Mouse (Mus musculus): ENCODE measurements around the gene Cyp2g1. TPM values are rescaled to one million over a fixed set of nuclear protein-coding genes. Genes with fewer than 3 reads are reported as not detected.
"Not testable (repeated sequence)": the region's sequence is repeated elsewhere in the genome, so short reads cannot be mapped to it uniquely, and the experiment has no call there.

Cyp2g1 gene
- total RNA-seq, 1 experiment, result not detected

DNA sequence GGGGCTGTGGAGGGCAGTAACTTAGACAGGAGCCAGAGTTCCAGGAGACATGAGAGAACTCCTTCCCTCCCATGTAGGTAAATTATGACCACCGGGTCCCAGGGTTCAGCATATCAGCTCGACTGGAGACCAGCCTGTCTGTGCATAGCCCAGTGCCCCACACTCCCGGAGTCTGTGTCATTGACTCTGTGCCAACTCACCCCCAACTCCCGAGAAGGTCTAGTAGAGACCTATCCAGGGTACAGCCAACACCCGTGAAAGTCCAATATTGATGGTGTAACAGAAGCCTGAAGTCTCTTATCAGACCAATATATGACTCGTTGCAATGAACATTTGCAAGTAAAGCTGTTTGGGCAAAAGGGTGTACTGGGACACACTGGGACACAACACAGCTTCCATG is 18.7 kb upstream of the Cyp2g1 start:
- Histone ChIP-seq H3K4me1 (ENCODE audit: control insufficient read depth in 2 of 2, insufficient read depth in 2 of 2, low read length in 2 of 2, poor library complexity in 1 of 2) (peaks cover 6 to 10% of the 10 kb centered on the region in 2 experiments), H3K36me3 (ENCODE audit: control insufficient read depth, insufficient read depth, low read length, poor library complexity, severe bottlenecking) (no peaks in the 10 kb centered on the region), H3K9ac (ENCODE audit: insufficient read depth, low read depth, low read length, poor library complexity, severe bottlenecking) (no peak overlapping the region), H3K9me3 (ENCODE audit: control insufficient read depth, insufficient read depth, low read depth, low read length) (no peaks in the 10 kb centered on the region), H3K27ac (ENCODE audit: insufficient read depth, low read depth, low read length, poor library complexity, severe bottlenecking) (no peak overlapping the region), H3K4me3 (ENCODE audit: insufficient read depth in 1 of 2, low read depth in 1 of 2, low read length in 2 of 2, poor library complexity in 1 of 2, severe bottlenecking in 1 of 2) (no peak overlapping the region)
- DNase-seq (ENCODE audit: low read depth, low spot score), result no peak
- in situ Hi-C loops (cut with MboI; ENCODE audit: low sequenced_read_pairs in 2 of 2, unreplicated experiment in 2 of 2), result no loop called here
- TF ChIP-seq CHD2 (IDR thresholded peaks at IDR 0.05; ENCODE audit: low read depth, low read length) (no peak), ZC3H11A (IDR thresholded peaks at IDR 0.05; ENCODE audit: borderline replicate concordance, low read depth, low read length) (no peak), MAFK (IDR thresholded peaks at IDR 0.05; ENCODE audit: insufficient read depth, low read depth, low read length) (no peak)

DNA sequence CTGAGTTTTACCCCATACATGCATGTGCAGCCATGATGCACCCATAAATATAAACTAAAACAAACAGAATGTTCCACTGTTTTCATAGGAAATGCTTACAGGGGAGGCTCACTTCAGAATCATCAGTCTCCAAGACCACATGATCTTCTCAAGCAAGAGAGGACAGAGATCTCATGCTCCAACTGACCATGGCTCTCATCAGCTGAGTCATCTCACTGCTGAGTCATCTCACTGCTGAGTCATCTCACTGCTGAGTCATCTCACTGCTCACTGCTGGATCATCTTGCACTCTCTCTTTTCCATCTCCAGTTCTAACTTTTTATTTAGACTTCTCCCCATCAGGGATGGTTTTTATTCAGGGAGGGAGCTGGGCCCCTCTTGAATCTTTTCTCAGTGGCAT is 8.6 kb upstream of the Cyp2g1 start:
- in situ Hi-C loops (cut with MboI; ENCODE audit: low sequenced_read_pairs in 2 of 2, unreplicated experiment in 2 of 2), result no loop called here
- TF ChIP-seq HCFC1 (IDR thresholded peaks at IDR 0.05; ENCODE audit: borderline replicate concordance, insufficient read depth, low read length) (no peak), MAFK (IDR thresholded peaks at IDR 0.05; ENCODE audit: insufficient read depth, low read depth, low read length) (peak; percentile 95)
- DNase-seq (ENCODE audit: low read depth, low spot score), result no peak
- H3K4me1 ChIP-seq (ENCODE audit: control insufficient read depth in 2 of 2, insufficient read depth in 2 of 2, low read length in 2 of 2, poor library complexity in 1 of 2), result no peaks in the 10 kb centered on the region
- no peaks in the 10 kb centered on the region for H3K9me3 ChIP-seq (ENCODE audit: control insufficient read depth, insufficient read depth, low read depth, low read length)
- no peak overlapping the region for H3K4me3 ChIP-seq (ENCODE audit: insufficient read depth in 1 of 2, low read depth in 1 of 2, low read length in 2 of 2, poor library complexity in 1 of 2, severe bottlenecking in 1 of 2)
- no peaks in the 10 kb centered on the region for H3K36me3 ChIP-seq (ENCODE audit: control insufficient read depth, insufficient read depth, low read length, poor library complexity, severe bottlenecking)
- H3K9ac ChIP-seq (ENCODE audit: insufficient read depth, low read depth, low read length, poor library complexity, severe bottlenecking), result no peak overlapping the region
- H3K27ac ChIP-seq (ENCODE audit: insufficient read depth, low read depth, low read length, poor library complexity, severe bottlenecking), result no peak overlapping the region; the same call in 1 of the 2 replicates

DNA sequence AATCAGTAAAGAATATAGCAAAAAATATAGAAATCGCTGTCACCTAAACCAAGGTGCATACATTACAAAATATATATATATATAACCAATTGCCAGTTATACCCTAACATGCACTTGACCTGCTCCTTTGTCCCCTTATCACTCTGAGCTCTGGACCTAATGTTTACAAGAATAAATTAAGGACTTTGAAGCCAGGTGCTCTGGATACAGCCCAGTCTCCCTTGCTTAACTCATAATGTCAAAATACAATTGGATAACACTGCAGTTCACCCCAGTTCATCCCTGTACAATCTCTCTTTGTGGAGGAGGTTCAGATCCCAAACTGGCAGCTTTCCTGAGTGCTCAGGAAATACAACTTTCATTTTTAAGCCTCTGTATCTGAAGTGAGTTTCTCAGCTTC is 7.7 kb upstream of the Cyp2g1 start:
- in situ Hi-C loops (cut with MboI; ENCODE audit: low sequenced_read_pairs in 2 of 2, unreplicated experiment in 2 of 2), result no loop called here
- Histone ChIP-seq H3K27ac (ENCODE audit: insufficient read depth, low read depth, low read length, poor library complexity, severe bottlenecking) (no peak overlapping the region), H3K4me3 (ENCODE audit: insufficient read depth in 1 of 2, low read depth in 1 of 2, low read length in 2 of 2, poor library complexity in 1 of 2, severe bottlenecking in 1 of 2) (no peak overlapping the region), H3K9ac (ENCODE audit: insufficient read depth, low read depth, low read length, poor library complexity, severe bottlenecking) (no peak overlapping the region), H3K4me1 (ENCODE audit: control insufficient read depth in 2 of 2, insufficient read depth in 2 of 2, low read length in 2 of 2, poor library complexity in 1 of 2) (no peaks in the 10 kb centered on the region), H3K9me3 (ENCODE audit: control insufficient read depth, insufficient read depth, low read depth, low read length) (no peaks in the 10 kb centered on the region), H3K36me3 (ENCODE audit: control insufficient read depth, insufficient read depth, low read length, poor library complexity, severe bottlenecking) (no peaks in the 10 kb centered on the region)
- no peak for DNase-seq (ENCODE audit: low read depth, low spot score)
- TF ChIP-seq CHD2 (IDR thresholded peaks at IDR 0.05; ENCODE audit: low read depth, low read length) (no peak), MAFK (IDR thresholded peaks at IDR 0.05; ENCODE audit: insufficient read depth, low read depth, low read length) (no peak), ZC3H11A (IDR thresholded peaks at IDR 0.05; ENCODE audit: borderline replicate concordance, low read depth, low read length) (no peak), HCFC1 (IDR thresholded peaks at IDR 0.05; ENCODE audit: borderline replicate concordance, insufficient read depth, low read length) (no peak), ZNF384 (IDR thresholded peaks at IDR 0.05; ENCODE audit: low read depth, low read length) (no peak)

DNA sequence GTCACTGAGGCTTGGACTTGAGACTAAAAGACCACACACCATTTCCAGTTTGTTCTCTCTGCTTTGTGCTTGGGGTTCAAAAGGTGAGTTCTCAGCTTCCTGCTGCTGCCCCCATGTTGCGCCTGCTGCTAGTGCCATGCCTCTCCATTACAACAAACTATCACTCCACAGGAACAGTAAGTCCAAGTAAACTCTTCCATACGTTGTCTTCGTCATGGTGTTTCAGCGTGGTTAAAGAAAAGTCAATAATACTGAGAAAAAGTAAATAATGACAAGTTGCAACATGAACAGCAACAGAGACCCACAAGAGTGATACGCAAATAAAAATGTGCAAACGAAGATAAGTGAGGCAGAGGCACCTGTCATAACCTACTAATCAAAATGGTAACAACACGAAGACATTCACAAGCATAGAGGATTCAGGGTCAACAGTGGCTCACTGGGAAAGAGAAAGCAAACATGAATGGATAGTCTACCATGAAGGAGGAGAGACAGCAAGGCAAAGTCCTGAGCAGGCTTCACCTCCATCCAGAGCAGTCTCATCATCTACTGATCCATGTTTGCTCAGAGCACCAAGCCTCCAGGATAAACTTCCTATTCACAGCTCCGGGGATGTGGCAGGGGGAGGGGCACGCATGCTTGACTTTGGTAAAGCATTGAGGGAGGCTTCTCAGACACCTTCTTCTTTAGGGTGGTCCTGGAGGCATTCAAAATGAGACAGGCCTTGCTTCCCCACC is 23.0 kb downstream of the Cyp2g1 start:
- not testable (repeated sequence) for H3K4me3 ChIP-seq (ENCODE audit: insufficient read depth in 1 of 2, low read depth in 1 of 2, low read length in 2 of 2, poor library complexity in 1 of 2, severe bottlenecking in 1 of 2)

DNA sequence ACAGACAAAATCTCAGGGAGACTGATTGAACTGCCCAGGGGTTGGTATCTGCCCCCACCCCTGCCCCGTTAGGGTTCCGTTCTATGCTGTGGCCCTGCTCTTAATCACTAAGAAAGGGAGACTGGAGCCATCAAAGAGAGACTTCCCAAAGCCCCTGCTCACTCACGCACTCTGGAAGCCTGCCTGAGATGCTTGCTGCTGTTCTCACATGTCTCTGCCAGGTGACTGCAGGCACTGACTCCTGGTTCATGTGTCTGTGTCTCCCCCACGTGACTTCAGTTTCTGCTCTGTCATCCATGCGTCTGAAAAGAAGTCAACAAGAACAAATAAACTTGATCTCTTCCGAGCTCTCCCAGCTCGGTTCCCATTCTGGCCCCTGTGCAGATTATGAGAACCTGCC is 24.0 kb downstream of the Cyp2g1 start:
- H3K9me3 ChIP-seq (ENCODE audit: control insufficient read depth, insufficient read depth, low read depth, low read length); DNase-seq (ENCODE audit: low read depth, low spot score); H3K27ac ChIP-seq (ENCODE audit: insufficient read depth, low read depth, low read length, poor library complexity, severe bottlenecking); H3K9ac ChIP-seq (ENCODE audit: insufficient read depth, low read depth, low read length, poor library complexity, severe bottlenecking); H3K36me3 ChIP-seq (ENCODE audit: control insufficient read depth, insufficient read depth, low read length, poor library complexity, severe bottlenecking); H3K4me1 ChIP-seq (ENCODE audit: control insufficient read depth in 2 of 2, insufficient read depth in 2 of 2, low read length in 2 of 2, poor library complexity in 1 of 2); in situ Hi-C loops (cut with MboI; ENCODE audit: low sequenced_read_pairs in 2 of 2, unreplicated experiment in 2 of 2); H3K4me3 ChIP-seq (ENCODE audit: insufficient read depth in 1 of 2, low read depth in 1 of 2, low read length in 2 of 2, poor library complexity in 1 of 2, severe bottlenecking in 1 of 2): not testable (repeated sequence)

More for the DNA sequence above, 23.0 kb downstream of the Cyp2g1 start:
- H3K9ac ChIP-seq (ENCODE audit: insufficient read depth, low read depth, low read length, poor library complexity, severe bottlenecking); H3K27ac ChIP-seq (ENCODE audit: insufficient read depth, low read depth, low read length, poor library complexity, severe bottlenecking); in situ Hi-C loops (cut with MboI; ENCODE audit: low sequenced_read_pairs in 2 of 2, unreplicated experiment in 2 of 2); H3K4me1 ChIP-seq (ENCODE audit: control insufficient read depth in 2 of 2, insufficient read depth in 2 of 2, low read length in 2 of 2, poor library complexity in 1 of 2); DNase-seq (ENCODE audit: low read depth, low spot score); H3K9me3 ChIP-seq (ENCODE audit: control insufficient read depth, insufficient read depth, low read depth, low read length); H3K36me3 ChIP-seq (ENCODE audit: control insufficient read depth, insufficient read depth, low read length, poor library complexity, severe bottlenecking): not testable (repeated sequence)

DNA sequence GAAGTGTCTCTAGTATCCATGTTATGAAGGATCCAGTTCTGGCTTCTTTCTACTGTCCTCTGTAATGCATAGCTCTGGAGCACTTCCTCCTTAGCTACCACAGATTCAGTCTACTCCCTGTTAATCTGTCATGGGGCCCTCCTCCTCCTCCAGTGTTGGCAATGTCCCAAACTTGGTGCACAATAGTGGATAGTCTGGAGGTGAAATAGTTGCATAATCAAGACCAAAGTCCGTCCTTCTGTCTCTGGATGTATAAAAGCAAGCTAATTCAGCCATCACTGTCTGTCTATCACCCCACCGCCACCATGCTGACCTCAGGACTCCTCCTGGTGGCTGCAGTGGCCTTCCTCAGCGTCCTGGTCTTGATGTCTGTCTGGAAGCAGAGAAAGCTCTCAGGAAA is 26.4 kb downstream of the Cyp2g1 start, which contains the start of gene Cyp2a5:
Gene Cyp2a5, plus strand, starts transcription at position 247 of the 400 bp plus-strand sequence.
- in situ Hi-C loops (cut with MboI; ENCODE audit: low sequenced_read_pairs in 2 of 2, unreplicated experiment in 2 of 2); DNase-seq (ENCODE audit: low read depth, low spot score); H3K4me1 ChIP-seq (ENCODE audit: control insufficient read depth in 2 of 2, insufficient read depth in 2 of 2, low read length in 2 of 2, poor library complexity in 1 of 2); H3K4me3 ChIP-seq (ENCODE audit: insufficient read depth in 1 of 2, low read depth in 1 of 2, low read length in 2 of 2, poor library complexity in 1 of 2, severe bottlenecking in 1 of 2); H3K9ac ChIP-seq (ENCODE audit: insufficient read depth, low read depth, low read length, poor library complexity, severe bottlenecking); H3K9me3 ChIP-seq (ENCODE audit: control insufficient read depth, insufficient read depth, low read depth, low read length); H3K27ac ChIP-seq (ENCODE audit: insufficient read depth, low read depth, low read length, poor library complexity, severe bottlenecking); H3K36me3 ChIP-seq (ENCODE audit: control insufficient read depth, insufficient read depth, low read length, poor library complexity, severe bottlenecking): not testable (repeated sequence)

DNA sequence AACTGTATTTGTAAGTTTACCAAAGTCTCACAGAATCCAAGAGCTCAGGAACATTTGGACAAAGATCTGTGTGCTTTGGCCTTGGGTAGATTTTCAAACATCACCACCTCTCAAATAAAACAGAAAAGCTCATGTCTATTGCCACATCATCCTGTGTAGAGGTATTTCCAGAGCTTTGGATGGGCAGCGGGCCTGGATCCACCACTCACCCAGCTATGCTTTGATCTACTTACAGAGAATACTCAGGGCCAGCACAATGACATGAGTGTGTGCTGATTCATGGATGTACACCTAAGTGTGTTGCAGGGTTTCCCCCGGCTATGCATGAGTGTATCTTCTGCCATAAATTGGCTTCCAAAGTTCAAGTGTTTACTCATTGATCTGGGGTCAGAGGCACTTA is 34.7 kb downstream of the Cyp2g1 start:
- H3K4me1 ChIP-seq (ENCODE audit: control insufficient read depth in 2 of 2, insufficient read depth in 2 of 2, low read length in 2 of 2, poor library complexity in 1 of 2); in situ Hi-C loops (cut with MboI; ENCODE audit: low sequenced_read_pairs in 2 of 2, unreplicated experiment in 2 of 2); H3K9ac ChIP-seq (ENCODE audit: insufficient read depth, low read depth, low read length, poor library complexity, severe bottlenecking); H3K36me3 ChIP-seq (ENCODE audit: control insufficient read depth, insufficient read depth, low read length, poor library complexity, severe bottlenecking); H3K4me3 ChIP-seq (ENCODE audit: insufficient read depth in 1 of 2, low read depth in 1 of 2, low read length in 2 of 2, poor library complexity in 1 of 2, severe bottlenecking in 1 of 2); H3K9me3 ChIP-seq (ENCODE audit: control insufficient read depth, insufficient read depth, low read depth, low read length); H3K27ac ChIP-seq (ENCODE audit: insufficient read depth, low read depth, low read length, poor library complexity, severe bottlenecking); DNase-seq (ENCODE audit: low read depth, low spot score): not testable (repeated sequence)

All from ES-E14 (cell line).